Mouse (Mus musculus): ENCODE data around the gene Pecam1. TPM values are rescaled to one million over a fixed set of nuclear protein-coding genes. Genes with fewer than 3 reads are reported as not detected.

Pecam1 gene
- total RNA-seq, 1 experiment from 2014 or later: 46.2 TPM

DNA sequence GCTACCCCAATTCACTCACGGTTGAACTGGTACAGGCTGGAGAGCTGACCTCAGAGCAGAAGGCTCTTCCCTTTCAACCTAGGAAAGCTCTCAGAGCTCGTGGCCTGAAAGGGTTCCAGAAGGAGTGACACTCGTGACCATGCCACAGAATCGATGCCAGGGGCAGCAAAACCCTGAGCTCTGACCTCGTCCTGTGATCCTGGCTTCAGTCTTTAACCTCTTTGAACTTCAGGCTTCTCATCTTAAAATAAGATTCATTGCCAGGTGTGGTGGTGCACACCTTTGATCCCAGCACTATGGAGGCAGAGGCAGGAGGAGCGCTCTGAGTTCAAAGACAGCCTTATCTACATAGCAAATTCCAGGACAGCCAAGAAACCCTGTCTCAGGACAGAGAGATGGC is 143.1 kb downstream of the Pecam1 start:
- no peak for ATAC-seq (replicated peaks in 1 of 2; ENCODE audit: insufficient read depth in 1 of 2, low FRiP score in 2 of 2, low TSS enrichment in 1 of 2, low read depth in 1 of 2, poor library complexity in 2 of 2, severe bottlenecking in 2 of 2)

DNA sequence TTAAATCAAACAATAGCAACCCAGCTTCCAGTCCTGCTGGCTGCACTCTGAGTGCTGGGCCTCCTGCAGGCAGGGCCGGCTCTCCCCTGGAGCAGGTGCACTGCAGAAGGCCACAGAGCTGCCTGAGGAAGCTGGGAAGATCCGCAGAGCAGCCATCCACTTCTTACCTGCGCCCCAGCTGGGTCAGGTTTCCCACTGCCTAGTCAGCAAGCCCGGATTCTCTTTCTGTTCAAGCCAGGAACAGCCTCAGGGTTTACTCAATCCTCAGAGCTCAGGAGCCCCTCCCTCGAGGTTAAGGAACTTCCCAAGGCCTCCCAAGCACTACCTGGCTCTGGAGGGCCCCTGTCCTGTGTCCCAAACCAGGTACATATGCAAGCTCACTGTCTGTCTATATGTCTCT is 144.4 kb downstream of the Pecam1 start:
- ATAC-seq (replicated peaks in 1 of 2; ENCODE audit: insufficient read depth in 1 of 2, low FRiP score in 2 of 2, low TSS enrichment in 1 of 2, low read depth in 1 of 2, poor library complexity in 2 of 2, severe bottlenecking in 2 of 2): no peak

Other genes with a start within 250 kb of the Pecam1 start
- 28.1 and 45.7 TPM in 2 replicates for gene Tex2, start 137.2 kb downstream of the Pecam1 start, total RNA-seq (2017)
- 50.2 and 51.9 TPM in 2 replicates for gene Milr1, start 598 bp upstream of the Pecam1 start, total RNA-seq (2017)
- gene Polg2, start 28.9 kb upstream of the Pecam1 start, total RNA-seq (2017): 16.0 and 24.2 TPM in 2 replicates
- gene Ddx5, start 38.6 kb upstream of the Pecam1 start, total RNA-seq (2017): 1,945 and 2,149 TPM in 2 replicates
- gene Cep95, start 38.6 kb upstream of the Pecam1 start, total RNA-seq (2017): 25.3 and 53.4 TPM in 2 replicates
- 46.9 and 50.8 TPM in 2 replicates for gene Smurf2, start 170.1 kb upstream of the Pecam1 start, total RNA-seq (2017)
- gene Kpna2, start 248.9 kb upstream of the Pecam1 start, total RNA-seq (2017): 104 and 116 TPM in 2 replicates

All from hematopoietic stem cell, adult 5-6 weeks (primary cell).